Comparison of ENCODE assay signal across 10 mouse cellular contexts in genomic region chr5:38791116-38791515, GRCm38 (mm10).
"Had no signal": no experiment of that assay in that cellular context is flagged by ENCODE, and none has a peak within 500 bp of the region (broad histone marks: within the 10 kb centered on the region; RNA-seq: fewer than 3 reads in every experiment).

No protein-coding gene starts in this region.

- H3K4me3 ChIP-seq: limb, embryonic 15.5 days; liver, embryonic 12.5 days; lung, embryonic 15.5 days; midbrain, embryonic 12.5 days; myocyte; neural tube, embryonic 12.5 days had no signal

- H3K36me3 ChIP-seq: limb, embryonic 15.5 days; liver, embryonic 12.5 days; lung, embryonic 15.5 days; midbrain, embryonic 12.5 days; neural tube, embryonic 12.5 days had no signal

- H3K9me3 ChIP-seq: limb, embryonic 15.5 days; liver, embryonic 12.5 days; lung, embryonic 15.5 days; midbrain, embryonic 12.5 days; neural tube, embryonic 12.5 days had no signal

- H3K4me1 ChIP-seq: liver, embryonic 12.5 days; lung, embryonic 15.5 days had no signal

- H3K4me2 ChIP-seq: limb, embryonic 15.5 days; liver, embryonic 12.5 days; lung, embryonic 15.5 days; midbrain, embryonic 12.5 days; neural tube, embryonic 12.5 days had no signal

- H3K27ac ChIP-seq: limb, embryonic 15.5 days; liver, embryonic 12.5 days; lung, embryonic 15.5 days; midbrain, embryonic 12.5 days; neural tube, embryonic 12.5 days; stomach, postnatal 0 days had no signal

- DNase-seq: kidney, postnatal 14 days; layer of hippocampus, postnatal 36 days; thymus, postnatal 4 days had no signal

- H3K27me3 ChIP-seq: limb, embryonic 15.5 days; liver, embryonic 12.5 days; lung, embryonic 15.5 days; midbrain, embryonic 12.5 days; neural tube, embryonic 12.5 days had no signal

- ATAC-seq: liver, embryonic 12.5 days had no signal

- H3K9ac ChIP-seq: limb, embryonic 15.5 days; liver, embryonic 12.5 days; lung, embryonic 15.5 days; midbrain, embryonic 12.5 days; neural tube, embryonic 12.5 days had no signal
